Mouse (Mus musculus) lung, embryonic 14.5 days (tissue): ENCODE measurements around the gene Ncs1. TPM values are rescaled to one million over a fixed set of nuclear protein-coding genes. Genes with fewer than 3 reads are reported as not detected.

Experiments used
- ATAC-seq: fragments of 200-750 bp; cut with Nextera tagmentation; 2 replicates; pipeline ENCODE4 v1.8.0; 2017; ENCODE audit warnings: mild to moderate bottlenecking, moderate TSS enrichment, moderate library complexity; ENCODE audit not compliant: insufficient read depth
- DNase-seq: peaks from one replicate; pipeline ENCODE4 v3.0.0-alpha.2; 2015
- H3K27ac ChIP-seq: fragments of 300-500 bp; sonication (generic); 2 replicates; pipeline ENCODE4 v1.5.1; 2014; ENCODE audit warnings: low read depth, mild to moderate bottlenecking, moderate library complexity
- H3K27me3 ChIP-seq: fragments of 300-500 bp; sonication (generic); 2 replicates; pipeline ENCODE4 v1.6.1; 2014; ENCODE audit warnings: low read length, control low read depth; ENCODE audit not compliant: insufficient read depth
- H3K36me3 ChIP-seq: fragments of 300-500 bp; sonication (generic); 2 replicates; pipeline ENCODE4 v1.6.1; 2014; ENCODE audit warnings: control low read depth; ENCODE audit not compliant: insufficient read depth
- H3K4me1 ChIP-seq: fragments of 300-500 bp; sonication (generic); 2 replicates; pipeline ENCODE4 v1.6.1; 2014; ENCODE audit warnings: antibody characterized with exemption, control low read depth; ENCODE audit not compliant: insufficient read depth
- H3K4me2 ChIP-seq: fragments of 300-500 bp; sonication (generic); 2 replicates; pipeline ENCODE4 v1.6.1; 2014; ENCODE audit warnings: mild to moderate bottlenecking
- H3K4me3 ChIP-seq: fragments of 300-500 bp; sonication (generic); 2 replicates; pipeline ENCODE4 v1.5.1; 2014; ENCODE audit warnings: low read depth, low read length
- H3K9ac ChIP-seq: fragments of 300-500 bp; sonication (generic); 2 replicates; pipeline ENCODE4 v1.6.1; 2014
- H3K9me3 ChIP-seq: fragments of 300-500 bp; sonication (generic); 2 replicates; pipeline ENCODE4 v1.6.1; 2016; ENCODE audit warnings: low read depth, low read length, control low read depth
- CTCF ChIP-seq: IDR thresholded peaks from 2 replicates; pipeline ENCODE4 v1.5.1; 2016; ENCODE audit warnings: antibody characterized with exemption, low read depth
- WGBS: fragments of 180-500 bp; shearing (Covaris S2); extraction: QIAGEN DNeasy Blood & Tissue Kit; methylation state at CpG from one replicate; pipeline ENCODE4 v1.1.7; 2014; 5-methylcytosine and 5-hydroxymethylcytosine counted together
- polyA plus RNA-seq: library from polyadenylated mRNA; unstranded; fragments of >200 nt; fragmentation: Nextera tagmentation; extraction: Ambion mirVana; gene quantifications from 2 replicates; pipeline ENCODE4 v1.2.1, GENCODE M21; 2014

Gene Ncs1
- polyA plus RNA-seq, 1 experiment from 2014 or later: 28.6 TPM

DNA sequence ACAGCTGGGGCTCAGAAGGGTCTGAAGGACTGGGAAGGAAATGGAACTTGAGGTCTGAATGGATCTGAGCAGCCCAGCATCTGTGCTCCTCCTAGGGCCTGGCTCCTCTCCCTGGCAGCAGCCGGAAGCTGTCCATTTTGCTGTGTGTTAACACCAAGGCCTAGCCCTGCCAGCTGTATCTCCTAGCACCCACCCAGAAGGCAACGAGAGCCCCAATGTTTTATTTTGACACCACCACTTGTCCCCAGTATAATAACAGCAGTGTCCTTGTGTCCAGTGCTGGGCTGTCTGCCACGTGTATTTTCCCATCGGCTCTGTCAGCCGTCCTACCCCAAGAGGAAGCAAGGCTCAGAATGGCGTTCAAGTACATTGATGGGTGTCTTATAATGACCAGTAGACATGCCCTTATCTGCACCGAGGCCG lies 17.4 kb downstream of the Ncs1 start:
- WGBS: 40% methylated on average over 8 of the region's 8 CpGs
- peak; percentile 45; the same call in 1 of the 2 replicates for ATAC-seq
- Histone ChIP-seq H3K36me3 (no peaks in the 10 kb centered on the region), H3K9me3 (no peaks in the 10 kb centered on the region), H3K9ac (no peak overlapping the region), H3K4me3 (no peak overlapping the region), H3K4me2 (no peak overlapping the region), H3K27ac (0 out of 2 replicates have a peak overlapping the region, but pooled peaks have one; percentile 24), H3K27me3 (no peaks in the 10 kb centered on the region), H3K4me1 (peaks cover 22% of the 10 kb centered on the region; the same call in 1 of the 2 replicates)
- DNase-seq: peak; percentile 77
- TF ChIP-seq CTCF: no peak

DNA sequence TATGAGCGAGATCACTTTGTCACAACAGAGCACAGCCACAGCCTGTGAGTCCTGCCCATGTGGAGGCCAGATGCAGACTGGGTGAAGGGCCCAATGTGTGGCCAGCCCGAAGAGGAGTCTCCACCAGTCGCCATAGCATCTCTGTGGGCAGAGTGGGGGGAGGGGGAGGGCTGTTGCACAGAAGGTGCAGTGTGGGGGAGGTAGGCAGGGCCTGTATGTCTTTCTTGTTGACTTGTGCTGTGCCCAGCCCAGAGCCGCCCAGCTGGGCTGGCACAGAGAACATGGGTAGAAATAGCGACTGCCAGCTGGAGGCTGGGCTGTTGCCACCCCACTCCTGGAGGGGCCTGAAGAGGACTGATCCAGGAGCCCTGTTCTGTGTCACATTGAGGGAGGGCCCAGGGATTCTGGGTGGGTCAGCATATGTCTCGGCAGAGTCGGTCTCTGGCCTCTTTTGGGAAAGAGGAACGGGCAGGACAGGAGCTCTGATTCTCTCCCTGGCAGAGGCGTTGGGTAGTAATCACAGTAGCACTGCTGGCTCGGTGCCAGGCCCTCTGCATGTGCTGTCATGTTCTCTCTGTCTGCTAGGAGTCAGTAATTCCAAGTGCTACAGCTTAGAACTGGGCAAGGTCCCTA lies 18.2 kb downstream of the Ncs1 start:
- H3K36me3 ChIP-seq: no peaks in the 10 kb centered on the region
- no peak overlapping the region for H3K4me2 ChIP-seq
- H3K27me3 ChIP-seq: no peaks in the 10 kb centered on the region
- peaks cover 15% of the 10 kb centered on the region; the same call in 1 of the 2 replicates for H3K4me1 ChIP-seq
- peak overlapping the region; percentile 46; the same call in 1 of the 2 replicates for H3K27ac ChIP-seq
- TF ChIP-seq CTCF: no peak
- no peak for ATAC-seq
- no peak overlapping the region; the same call in 1 of the 2 replicates for H3K9ac ChIP-seq
- DNase-seq: peak; percentile 85
- no peak overlapping the region for H3K4me3 ChIP-seq
- 40% methylated on average over 10 of the region's 10 CpGs for WGBS
- no peaks in the 10 kb centered on the region for H3K9me3 ChIP-seq

GRCm38 (mm10) chr2:31267447-31267846 lies 21.8 kb downstream of the Ncs1 start:
- Histone ChIP-seq H3K4me1 (peaks cover 11% of the 10 kb centered on the region; the same call in 1 of the 2 replicates), H3K4me3 (no peak overlapping the region), H3K36me3 (no peaks in the 10 kb centered on the region), H3K27me3 (no peaks in the 10 kb centered on the region), H3K9ac (no peak overlapping the region), H3K9me3 (no peaks in the 10 kb centered on the region), H3K27ac (no peak overlapping the region), H3K4me2 (no peak overlapping the region)
- no peak for TF ChIP-seq CTCF
- 59% methylated on average over 6 of the region's 6 CpGs for WGBS
- DNase-seq: no peak
- no peak for ATAC-seq

- H3K4me1 ChIP-seq: peaks cover 10% of the 10 kb centered on the region; the same call in 1 of the 2 replicates
- no peak for TF ChIP-seq CTCF
- DNase-seq: no peak
- H3K4me2 ChIP-seq: no peak overlapping the region
- no peak overlapping the region for H3K27ac ChIP-seq
- H3K27me3 ChIP-seq: no peaks in the 10 kb centered on the region
- no peak for ATAC-seq
- 48% methylated on average over 5 of the region's 5 CpGs for WGBS
- no peaks in the 10 kb centered on the region for H3K9me3 ChIP-seq
- no peak overlapping the region for H3K4me3 ChIP-seq
- H3K9ac ChIP-seq: no peak overlapping the region
- no peaks in the 10 kb centered on the region for H3K36me3 ChIP-seq
These were observed 23.0 kb downstream of the Ncs1 start for GRCm38 (mm10) chr2:31268631-31269030.

DNA sequence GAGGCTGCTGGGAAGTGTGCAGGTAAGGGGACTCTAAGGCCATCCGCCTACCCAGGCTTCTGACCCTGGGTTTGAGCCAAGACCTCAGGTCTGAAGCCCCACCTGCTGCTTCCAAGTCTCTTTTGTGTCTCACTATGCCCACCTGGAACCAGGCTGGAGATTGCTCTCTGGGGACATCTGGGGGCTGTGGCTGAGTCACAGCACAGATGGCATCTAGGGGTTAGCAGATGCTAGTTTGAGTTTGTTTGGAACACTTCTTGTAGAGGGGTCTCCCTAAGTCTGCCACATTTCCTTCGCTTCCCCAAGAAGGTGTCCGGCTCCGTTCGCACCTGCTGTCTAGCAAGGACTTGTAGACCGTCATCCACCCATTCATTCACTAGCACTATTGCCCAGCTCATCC lies 23.6 kb downstream of the Ncs1 start:
- no peak for ATAC-seq
- H3K27me3 ChIP-seq: no peaks in the 10 kb centered on the region
- WGBS: 93% methylated on average over 6 of the region's 6 CpGs
- H3K36me3 ChIP-seq: no peaks in the 10 kb centered on the region
- no peaks in the 10 kb centered on the region for H3K9me3 ChIP-seq
- H3K4me3 ChIP-seq: no peak overlapping the region
- no peak overlapping the region for H3K27ac ChIP-seq
- no peak overlapping the region for H3K9ac ChIP-seq
- H3K4me2 ChIP-seq: no peak overlapping the region
- TF ChIP-seq CTCF: no peak
- H3K4me1 ChIP-seq: 0 out of 2 replicates have a peak, but pooled peaks cover 4% of the 10 kb centered on the region
- DNase-seq: no peak

DNA sequence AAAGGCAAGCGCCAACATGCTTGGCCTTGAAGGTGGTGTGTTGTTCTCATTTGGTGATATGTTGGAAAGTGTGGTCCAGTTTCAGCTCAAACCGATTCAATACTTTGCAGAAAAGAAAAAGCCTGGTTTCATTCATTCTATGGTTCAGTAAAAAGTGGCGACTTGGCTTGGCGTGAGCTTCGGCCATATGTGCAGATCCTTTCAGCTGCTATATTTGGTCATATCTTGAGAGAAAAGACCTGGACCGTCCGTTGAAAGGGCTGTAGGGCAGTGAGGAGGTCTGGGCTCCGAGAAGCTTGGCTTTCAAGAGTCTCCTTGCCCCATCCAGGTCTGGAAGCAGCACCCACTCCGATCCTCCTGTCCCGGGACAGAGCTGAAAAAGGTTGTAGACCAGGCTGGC lies 24.2 kb downstream of the Ncs1 start:
- ATAC-seq (no peak), DNase-seq (no peak)
- Histone ChIP-seq H3K36me3 (no peaks in the 10 kb centered on the region), H3K9me3 (no peaks in the 10 kb centered on the region), H3K9ac (no peak overlapping the region), H3K4me3 (no peak overlapping the region), H3K27me3 (no peaks in the 10 kb centered on the region), H3K4me1 (no peaks in the 10 kb centered on the region), H3K4me2 (no peak overlapping the region), H3K27ac (no peak overlapping the region)
- TF ChIP-seq CTCF: no peak
- 93% methylated on average over 10 of the region's 10 CpGs for WGBS

DNA sequence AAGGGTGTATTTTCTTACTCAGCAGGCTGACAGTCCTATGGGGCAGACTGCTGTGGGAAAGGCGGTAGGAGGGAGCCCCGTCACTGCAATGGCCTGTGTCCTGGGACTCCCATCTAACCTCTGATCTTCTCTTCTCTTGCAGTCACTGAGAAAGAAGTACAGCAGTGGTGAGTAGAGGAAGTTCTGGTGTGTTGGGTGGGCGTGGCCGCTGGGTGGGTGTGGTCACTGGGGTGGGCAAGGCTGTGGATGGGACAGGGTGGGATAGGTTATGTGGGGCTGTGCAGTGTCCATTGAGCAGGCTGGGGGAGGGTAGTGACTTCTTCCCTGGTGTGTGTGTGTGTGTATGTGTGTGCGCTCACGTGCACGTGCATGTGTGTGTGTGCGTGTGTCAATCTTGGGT lies 24.8 kb downstream of the Ncs1 start:
- Histone ChIP-seq H3K36me3 (no peaks in the 10 kb centered on the region), H3K27me3 (no peaks in the 10 kb centered on the region), H3K4me2 (no peak overlapping the region), H3K9me3 (no peaks in the 10 kb centered on the region), H3K27ac (no peak overlapping the region), H3K9ac (no peak overlapping the region), H3K4me3 (no peak overlapping the region), H3K4me1 (no peaks in the 10 kb centered on the region)
- 90% methylated on average over 8 of the region's 8 CpGs for WGBS
- no peak for TF ChIP-seq CTCF
- DNase-seq (no peak), ATAC-seq (no peak)
